Mouse (Mus musculus) mouse embryonic stem cell (cell line): ENCODE measurements around the gene Alkbh4.

Experiments used
- in situ Hi-C, 2 experiments: fragments of 300-500 bp; cut with MboI; formaldehyde crosslinking; loops; 1 replicate in 1 of 2; 3 replicates in 1 of 2; pipeline ENCODE4 v1.14.3; 2019 to 2020; ENCODE audit warnings: low sequenced_read_pairs in 2 of 2, low pct_unique_long_range_greater_than_20kb in 1 of 2, mixed read lengths in 1 of 2; ENCODE audit not compliant: unreplicated experiment in 1 of 2

Alkbh4 gene

GRCm38 (mm10) chr5:136171363-136172341, 35.7 kb downstream of the Alkbh4 start:
- in situ Hi-C loops, result no loop called here

GRCm38 (mm10) chr5:136172939-136173338, 37.0 kb downstream of the Alkbh4 start:
- in situ Hi-C loops, result no loop called here

- in situ Hi-C loops, result no loop called here
These were observed 37.9 kb downstream of the Alkbh4 start for GRCm38 (mm10) chr5:136173606-136174463.

GRCm38 (mm10) chr5:136179594-136179993, 43.6 kb downstream of the Alkbh4 start:
- in situ Hi-C loops, result no loop called here

- in situ Hi-C loops, result no loop called here
These were observed 45.3 kb downstream of the Alkbh4 start for GRCm38 (mm10) chr5:136181197-136181596.

GRCm38 (mm10) chr5:136182049-136182448, 46.1 kb downstream of the Alkbh4 start:
- in situ Hi-C loops, result no loop called here

GRCm38 (mm10) chr5:136182830-136183229, 46.9 kb downstream of the Alkbh4 start:
- in situ Hi-C loops, result no loop called here

GRCm38 (mm10) chr5:136183766-136184165, 47.8 kb downstream of the Alkbh4 start:
- in situ Hi-C loops, result no loop called here

GRCm38 (mm10) chr5:136186723-136187122, 50.8 kb downstream of the Alkbh4 start:
- in situ Hi-C loops, result no loop called here
